Mouse (Mus musculus): Measurements from ENCODE around the gene Cdc42bpg.

GRCm38 (mm10) chr19:6321786-6322621 is 15.7 kb downstream of the Cdc42bpg start:
- TF ChIP-seq CTCF (conservative IDR thresholded peaks at IDR 0.05; ENCODE audit: low read length) (no peak), POU5F1 (IDR thresholded peaks at IDR 0.05; ENCODE audit: borderline replicate concordance, low read length) (no peak)

Measured in E14TG2a.4 (cell line).